Mouse (Mus musculus) lung, postnatal 0 days (tissue): ENCODE results near the gene Vmn1r79.
"Not testable (repeated sequence)": the region's sequence is repeated elsewhere in the genome, so short reads cannot be mapped to it uniquely, and the experiment has no call there.

Source experiments
- CTCF ChIP-seq: IDR thresholded peaks from 2 replicates; pipeline ENCODE4 v1.5.1; 2016; ENCODE audit warnings: antibody characterized with exemption, mild to moderate bottlenecking
- EP300 ChIP-seq: IDR thresholded peaks from 2 replicates; pipeline ENCODE4 v1.6.1; 2016; ENCODE audit warnings: antibody characterized with exemption, mild to moderate bottlenecking, control low read depth

- not testable (repeated sequence) for TF ChIP-seq CTCF, EP300
These were observed at the start of gene Vmn1r79 for GRCm38 (mm10) chr7:12170979-12171378.
